Mouse (Mus musculus) erythroblast, embryonic 14.5 days (primary cell): ENCODE measurements around the gene Gpr157.

Experiments
- GATA1 ChIP-seq: IDR thresholded peaks from 2 replicates; pipeline ENCODE4 v1.6.1; 2012; ENCODE audit warnings: low read length, inconsistent platforms, mixed read lengths
- TAL1 ChIP-seq: IDR thresholded peaks from 3 replicates; pipeline ENCODE4 v1.6.1; 2012; ENCODE audit warnings: low read length, inconsistent platforms, mixed read lengths

GRCm38 (mm10) chr4:150132692-150133271 lies 45.6 kb downstream of the Gpr157 start:
- TF ChIP-seq GATA1: no peak
- no peak for TF ChIP-seq TAL1
